Mouse (Mus musculus) heart, embryonic 15.5 days (tissue): ENCODE data around the gene Prrg1. TPM values are rescaled to one million over a fixed set of nuclear protein-coding genes. Genes with fewer than 3 reads are reported as not detected.

Experiments
- ATAC-seq: fragments of 200-750 bp; cut with Nextera tagmentation; replicated peaks from 2 replicates; pipeline ENCODE4 v1.8.0; 2017; ENCODE audit warnings: low read depth, moderate TSS enrichment; ENCODE audit not compliant: insufficient number of reproducible peaks, insufficient read depth, low FRiP score
- H3K27ac ChIP-seq: fragments of 300-500 bp; sonication (generic); 2 replicates; pipeline ENCODE4 v1.5.1; 2015; ENCODE audit warnings: mild to moderate bottlenecking, inconsistent platforms
- H3K27me3 ChIP-seq: fragments of 300-500 bp; sonication (generic); 2 replicates; pipeline ENCODE4 v1.6.1; 2015; ENCODE audit warnings: inconsistent platforms
- H3K36me3 ChIP-seq: fragments of 300-500 bp; sonication (generic); 2 replicates; pipeline ENCODE4 v1.6.1; 2015; ENCODE audit warnings: mild to moderate bottlenecking, inconsistent platforms
- H3K4me1 ChIP-seq: fragments of 300-500 bp; sonication (generic); replicated peaks from 2 replicates; pipeline ENCODE4 v1.6.1; 2015; ENCODE audit warnings: inconsistent platforms
- H3K4me2 ChIP-seq: fragments of 300-500 bp; sonication (generic); 2 replicates; pipeline ENCODE4 v1.6.1; 2015; ENCODE audit warnings: inconsistent platforms, mild to moderate bottlenecking, moderate library complexity
- H3K4me3 ChIP-seq: fragments of 300-500 bp; sonication (generic); 2 replicates; pipeline ENCODE4 v1.5.1; 2015; ENCODE audit warnings: mild to moderate bottlenecking, inconsistent platforms
- H3K9ac ChIP-seq: fragments of 300-500 bp; sonication (generic); 2 replicates; pipeline ENCODE4 v1.6.1; 2015; ENCODE audit warnings: mild to moderate bottlenecking, inconsistent platforms
- H3K9me3 ChIP-seq: fragments of 300-500 bp; sonication (generic); replicated peaks from 2 replicates; pipeline ENCODE4 v1.6.1; 2016; ENCODE audit warnings: inconsistent platforms
- WGBS: fragments of 180-500 bp; shearing (Covaris S2); methylation state at CpG from one replicate; pipeline ENCODE4 v1.1.7; 2015; ENCODE audit warnings: mixed read lengths; 5-methylcytosine and 5-hydroxymethylcytosine counted together
- polyA plus RNA-seq: library from polyadenylated mRNA; unstranded; fragments of >200 nt; fragmentation: Nextera tagmentation; extraction: Ambion mirVana; gene quantifications from 2 replicates; pipeline ENCODE4 v1.2.1, GENCODE M21; 2015

The Prrg1 gene
- polyA plus RNA-seq, result 5.6 and 5.7 TPM in 2 replicates

DNA sequence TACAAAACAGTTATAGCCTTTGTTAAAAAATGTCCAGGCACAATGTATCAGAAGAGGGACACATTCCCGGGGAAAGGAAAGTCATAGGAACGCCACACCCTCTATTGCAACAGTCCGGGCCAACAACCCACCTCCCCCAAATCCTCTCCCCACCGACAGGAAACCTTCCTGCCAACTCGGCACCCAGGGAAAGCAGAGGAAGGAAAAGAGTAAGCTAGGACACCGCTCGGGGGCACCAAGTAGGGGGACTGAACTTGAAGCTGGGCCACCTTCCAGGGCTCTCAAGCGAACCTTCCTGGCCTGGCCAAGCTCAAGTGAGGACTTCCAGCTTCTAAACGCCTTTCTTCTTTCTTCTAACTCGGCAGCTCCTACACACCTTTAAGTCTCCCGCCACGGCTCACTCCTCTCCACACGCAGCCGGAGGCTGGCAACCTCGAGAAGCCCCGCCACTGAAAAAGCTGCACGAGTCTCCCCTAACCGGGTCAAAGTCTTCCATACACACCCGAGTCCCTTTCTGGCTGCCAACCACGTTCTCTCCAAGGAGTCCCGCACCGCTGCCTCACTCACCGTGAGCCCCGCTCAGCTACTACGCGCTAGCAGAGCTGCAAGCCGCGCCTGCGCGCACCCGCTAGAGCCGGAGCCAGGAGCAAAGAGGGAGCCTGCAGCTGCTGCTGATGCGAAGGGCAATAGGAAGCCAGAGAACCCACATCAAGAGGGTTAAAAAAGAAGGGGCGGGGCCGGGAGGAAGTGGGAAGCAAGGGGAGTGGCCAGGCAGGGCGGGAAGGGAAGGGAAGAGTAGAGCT is at the start of gene Prrg1:
TSS of gene Prrg1 (minus strand) at position 695 of the 803 bp plus-strand sequence.
- peak within 1 kb of the TSS; percentile 87 for H3K27ac ChIP-seq
- ATAC-seq, result peak; percentile 89
- no peaks in the 10 kb centered on the region for H3K27me3 ChIP-seq
- WGBS, result 8% methylated on average over 36 of the region's 36 CpGs
- peak within 1 kb of the TSS; percentile 56 for H3K9ac ChIP-seq
- H3K9me3 ChIP-seq, result no peaks in the 10 kb centered on the region
- no peaks in the 10 kb centered on the region for H3K4me1 ChIP-seq
- no peaks in the 10 kb centered on the region for H3K36me3 ChIP-seq
- peak within 1 kb of the TSS; percentile 62 for H3K4me3 ChIP-seq
- H3K4me2 ChIP-seq, result peak within 1 kb of the TSS; percentile 58

DNA sequence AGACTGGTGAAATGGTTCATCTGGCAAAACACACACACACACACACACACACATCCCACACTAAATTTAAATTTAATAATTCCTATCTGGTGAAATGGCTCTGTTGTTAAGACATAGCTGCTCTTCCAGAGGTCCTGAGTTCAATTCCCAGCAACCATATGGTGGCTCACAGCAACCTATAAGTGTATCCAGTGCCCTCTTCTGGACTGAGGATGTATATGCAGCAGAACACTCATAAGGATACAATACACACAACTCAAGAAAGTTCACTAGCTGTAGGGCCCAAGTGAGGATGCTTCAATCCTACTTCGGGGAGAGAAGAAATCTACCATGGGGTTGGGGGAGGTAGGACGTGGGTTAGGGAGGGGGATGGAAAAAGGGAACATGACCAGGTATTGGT is 22.1 kb upstream of the Prrg1 start:
- no peaks in the 10 kb centered on the region for H3K9me3 ChIP-seq
- ATAC-seq, result no peak
- WGBS, result 58% methylated on average over 2 of the region's 2 CpGs

DNA sequence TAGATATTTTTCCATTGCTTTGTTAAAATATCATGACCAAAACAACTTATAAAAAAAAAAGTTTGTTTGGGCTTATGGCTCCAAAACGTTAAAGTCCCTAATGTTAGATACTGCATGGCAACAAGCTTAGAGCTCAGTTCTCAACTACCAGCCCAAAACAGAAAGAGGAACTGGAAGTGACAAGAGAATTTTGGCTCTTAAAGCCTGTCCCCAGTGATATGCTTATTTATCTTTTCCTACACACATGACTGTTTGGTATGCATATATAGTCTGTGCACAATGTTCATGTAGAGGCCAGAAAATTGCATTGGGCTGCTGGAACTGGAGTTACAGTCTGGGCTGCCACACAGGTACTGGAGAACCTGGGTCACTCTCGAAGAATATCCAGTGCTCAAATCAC is 9.4 kb upstream of the Prrg1 start:
- H3K27ac ChIP-seq, result no peak overlapping the region
- no peak overlapping the region for H3K4me2 ChIP-seq
- no peaks in the 10 kb centered on the region for H3K27me3 ChIP-seq
- no peak overlapping the region for H3K9ac ChIP-seq
- no peaks in the 10 kb centered on the region for H3K4me1 ChIP-seq
- no peaks in the 10 kb centered on the region for H3K36me3 ChIP-seq
- no peak for ATAC-seq
- 52% methylated on average over 2 of the region's 2 CpGs for WGBS
- no peaks in the 10 kb centered on the region for H3K9me3 ChIP-seq
- no peak overlapping the region for H3K4me3 ChIP-seq

More for the DNA sequence above, 22.1 kb upstream of the Prrg1 start:
- Histone ChIP-seq H3K4me2 (no peak overlapping the region), H3K9ac (no peak overlapping the region), H3K36me3 (no peaks in the 10 kb centered on the region), H3K27ac (no peak overlapping the region), H3K4me3 (no peak overlapping the region), H3K4me1 (no peaks in the 10 kb centered on the region), H3K27me3 (no peaks in the 10 kb centered on the region)

DNA sequence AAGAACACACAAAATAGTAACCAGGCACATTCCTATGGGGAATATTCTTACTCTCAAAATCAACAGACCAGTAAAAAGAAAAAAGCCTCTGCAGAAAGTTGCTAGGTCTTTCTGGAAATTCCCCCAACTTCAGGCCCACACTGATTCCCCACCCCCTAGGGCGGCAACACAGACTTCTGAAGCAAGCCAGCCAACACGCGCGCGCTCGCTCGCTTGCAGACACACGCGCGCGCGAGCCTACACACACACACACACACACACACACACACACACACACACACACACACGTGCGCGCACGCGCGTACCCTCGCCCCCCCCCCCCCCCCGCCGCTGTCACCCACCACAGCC is 868 bp downstream of the Prrg1 start:
- peak overlapping the region; percentile 58 for H3K4me2 ChIP-seq
- no peaks in the 10 kb centered on the region for H3K27me3 ChIP-seq
- 42% methylated on average over 6 of the region's 21 CpGs for WGBS
- H3K36me3 ChIP-seq, result no peaks in the 10 kb centered on the region
- H3K9me3 ChIP-seq, result no peaks in the 10 kb centered on the region
- H3K27ac ChIP-seq, result peak overlapping the region; percentile 87
- peak; percentile 66 for ATAC-seq
- no peaks in the 10 kb centered on the region for H3K4me1 ChIP-seq
- H3K9ac ChIP-seq, result peak overlapping the region; percentile 56; the same call in 1 of the 2 replicates
- H3K4me3 ChIP-seq, result peak overlapping the region; percentile 62

DNA sequence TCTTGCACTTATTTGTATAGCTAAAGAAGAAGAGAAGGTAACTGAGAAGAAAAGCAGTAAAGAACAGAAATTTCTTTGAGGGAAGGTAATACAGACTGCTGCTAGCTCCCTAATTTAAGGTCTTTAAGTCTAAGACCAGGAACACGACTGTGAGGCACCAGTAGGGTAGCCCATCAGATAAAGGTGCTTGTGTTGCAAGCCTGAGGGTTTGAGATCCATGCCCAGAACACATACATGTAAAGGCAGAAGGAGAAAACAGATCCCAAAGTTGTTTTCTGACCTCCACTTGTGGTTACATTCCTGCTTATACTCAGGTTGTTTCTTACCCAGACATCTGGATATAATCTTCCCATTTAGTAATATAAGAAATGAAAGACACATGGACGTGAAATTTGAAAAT is 20.2 kb downstream of the Prrg1 start:
- Histone ChIP-seq H3K9ac (no peak overlapping the region), H3K4me3 (no peak overlapping the region), H3K9me3 (no peaks in the 10 kb centered on the region), H3K27me3 (no peaks in the 10 kb centered on the region), H3K4me1 (no peaks in the 10 kb centered on the region), H3K4me2 (no peak overlapping the region), H3K27ac (no peak overlapping the region), H3K36me3 (no peaks in the 10 kb centered on the region)
- no peak for ATAC-seq
- 37% methylated on average over 2 of the region's 2 CpGs for WGBS

DNA sequence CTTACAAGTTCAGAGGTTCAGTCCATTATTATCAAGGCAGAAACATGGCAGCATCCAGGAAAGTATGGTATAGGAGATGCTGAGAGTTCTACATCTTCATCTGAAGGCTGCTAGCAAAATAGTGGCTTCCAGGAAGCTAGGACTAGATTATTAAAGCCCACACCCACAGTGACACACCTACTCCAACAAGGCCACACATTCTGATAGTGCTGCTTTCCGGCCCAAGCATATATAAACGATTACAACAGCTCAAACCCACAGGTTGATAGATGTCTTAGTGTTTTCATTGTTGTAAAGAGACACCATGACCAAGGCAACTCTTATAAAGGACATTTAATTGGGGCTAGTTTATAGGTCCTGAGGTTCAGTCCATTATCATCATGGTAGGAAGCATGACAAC is 30.3 kb downstream of the Prrg1 start:
- Histone ChIP-seq H3K27ac (no peak overlapping the region), H3K9ac (no peak overlapping the region), H3K36me3 (no peaks in the 10 kb centered on the region), H3K27me3 (no peaks in the 10 kb centered on the region), H3K4me1 (no peaks in the 10 kb centered on the region), H3K9me3 (no peaks in the 10 kb centered on the region), H3K4me2 (no peak overlapping the region), H3K4me3 (no peak overlapping the region)
- WGBS, result 76% methylated on average over 2 of the region's 2 CpGs
- no peak for ATAC-seq

DNA sequence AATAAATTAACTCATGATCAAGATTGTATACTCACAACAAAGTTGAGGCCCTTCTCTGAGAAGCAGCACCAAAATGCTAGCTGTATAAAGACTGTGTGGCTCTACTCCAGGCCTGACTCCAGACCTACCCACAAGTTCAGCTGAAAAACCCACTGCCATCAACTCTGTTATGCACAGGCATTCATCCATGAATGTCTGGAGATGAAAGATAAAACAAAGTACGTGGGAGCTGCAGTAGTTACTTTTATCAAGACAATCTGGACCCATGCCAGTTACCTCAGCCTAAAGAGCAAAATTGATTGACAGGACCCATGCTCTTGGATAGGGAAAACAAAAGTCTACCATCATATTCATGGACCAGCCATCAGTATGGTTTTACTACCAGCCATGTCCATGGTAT is 31.0 kb downstream of the Prrg1 start:
- H3K9me3 ChIP-seq, result no peaks in the 10 kb centered on the region
- WGBS, result 38% methylated on average over 1 of the region's 1 CpGs

DNA sequence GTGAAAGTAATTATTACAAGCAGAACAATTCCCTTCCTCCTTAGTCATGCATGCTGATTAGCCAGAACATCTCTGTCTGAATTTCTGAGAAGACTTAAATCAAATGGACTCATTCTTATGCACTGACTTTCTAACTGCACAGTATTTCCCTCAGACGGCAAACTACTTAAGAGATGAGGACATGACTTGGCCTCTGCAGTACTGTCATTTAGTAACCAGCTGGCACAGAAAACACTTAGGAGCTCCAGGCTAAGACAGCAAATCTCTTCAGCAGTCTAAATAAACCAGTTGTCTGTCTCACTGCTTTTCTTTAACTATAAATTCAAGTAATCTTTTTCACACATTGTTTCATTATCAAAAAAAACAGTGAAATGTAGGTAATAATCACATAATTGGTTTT is 36.0 kb downstream of the Prrg1 start:
- no peaks in the 10 kb centered on the region for H3K36me3 ChIP-seq
- no peaks in the 10 kb centered on the region for H3K9me3 ChIP-seq
- H3K27ac ChIP-seq, result no peak overlapping the region
- no peaks in the 10 kb centered on the region for H3K27me3 ChIP-seq
- no peak overlapping the region for H3K9ac ChIP-seq
- H3K4me3 ChIP-seq, result no peak overlapping the region
- 56% methylated on average over 1 of the region's 1 CpGs for WGBS
- H3K4me2 ChIP-seq, result no peak overlapping the region
- no peak for ATAC-seq
- H3K4me1 ChIP-seq, result no peaks in the 10 kb centered on the region

More for the DNA sequence above, 31.0 kb downstream of the Prrg1 start:
- H3K4me1 ChIP-seq, result no peaks in the 10 kb centered on the region
- no peak overlapping the region for H3K4me3 ChIP-seq
- no peak for ATAC-seq
- H3K4me2 ChIP-seq, result no peak overlapping the region
- no peaks in the 10 kb centered on the region for H3K36me3 ChIP-seq
- no peak overlapping the region for H3K9ac ChIP-seq
- no peak overlapping the region for H3K27ac ChIP-seq
- H3K27me3 ChIP-seq, result no peaks in the 10 kb centered on the region

DNA sequence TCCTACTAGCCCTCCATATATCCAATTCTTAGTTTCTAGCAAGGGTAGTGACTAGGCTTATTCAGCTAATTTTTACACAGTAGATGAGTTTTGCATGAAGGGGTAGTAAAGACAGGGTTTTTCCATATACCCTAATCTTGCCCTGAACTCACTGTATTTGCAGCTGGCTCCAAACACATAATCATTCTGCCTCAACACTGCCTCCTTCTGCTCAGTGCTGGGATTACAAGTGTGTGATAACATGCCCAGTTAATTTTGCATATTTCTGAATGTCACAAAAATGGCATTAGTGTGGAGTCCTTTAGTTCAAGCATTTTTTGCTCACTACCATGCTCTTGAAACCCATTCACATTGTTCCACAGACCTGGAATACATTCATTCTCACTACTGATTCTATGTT is 44.0 kb downstream of the Prrg1 start:
- ATAC-seq, result no peak
- H3K27me3 ChIP-seq, result no peaks in the 10 kb centered on the region

DNA sequence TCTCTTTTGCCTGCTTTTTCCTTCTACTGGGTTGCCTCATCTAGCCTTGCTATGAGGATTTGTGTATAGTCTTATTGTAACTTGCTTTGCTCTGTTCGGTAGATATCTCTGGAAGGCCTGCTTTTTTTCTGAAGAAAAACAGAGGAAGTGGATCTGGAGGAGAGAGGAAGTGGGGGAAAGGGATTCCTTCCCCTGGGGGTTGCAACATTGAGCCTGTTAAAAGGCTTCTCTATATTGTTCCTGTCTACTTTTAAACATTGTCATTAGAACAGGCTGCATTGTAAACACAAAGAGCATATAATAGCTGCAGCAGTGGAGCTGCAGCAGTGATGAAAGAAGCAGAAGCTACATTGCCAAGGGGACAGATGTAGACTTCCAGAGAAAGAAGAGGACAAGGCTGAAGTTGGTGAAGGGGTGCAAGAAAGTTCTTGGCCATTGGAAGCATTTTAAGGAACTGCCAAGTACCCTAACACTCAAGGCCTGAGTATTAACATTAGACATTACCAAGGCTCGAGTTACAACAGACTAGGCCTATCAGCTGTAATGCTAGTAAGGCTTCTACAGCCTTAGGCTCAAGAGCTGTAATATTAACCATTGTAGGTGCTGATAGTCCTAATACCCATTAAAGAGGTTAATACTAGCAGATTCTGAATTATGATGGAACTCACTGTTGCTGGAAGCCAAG is 44.9 kb downstream of the Prrg1 start:
- Histone ChIP-seq H3K4me3 (no peak overlapping the region), H3K36me3 (no peaks in the 10 kb centered on the region), H3K4me1 (no peaks in the 10 kb centered on the region), H3K4me2 (no peak overlapping the region), H3K9ac (no peak overlapping the region), H3K27me3 (no peaks in the 10 kb centered on the region), H3K9me3 (no peaks in the 10 kb centered on the region), H3K27ac (no peak overlapping the region)
- no peak for ATAC-seq
- 51% methylated on average over 2 of the region's 2 CpGs for WGBS

More for the DNA sequence above, 44.0 kb downstream of the Prrg1 start:
- H3K4me3 ChIP-seq, result no peak overlapping the region
- no peaks in the 10 kb centered on the region for H3K36me3 ChIP-seq
- H3K27ac ChIP-seq, result no peak overlapping the region
- H3K9ac ChIP-seq, result no peak overlapping the region
- no peak overlapping the region for H3K4me2 ChIP-seq
- no peaks in the 10 kb centered on the region for H3K9me3 ChIP-seq
- no peaks in the 10 kb centered on the region for H3K4me1 ChIP-seq

DNA sequence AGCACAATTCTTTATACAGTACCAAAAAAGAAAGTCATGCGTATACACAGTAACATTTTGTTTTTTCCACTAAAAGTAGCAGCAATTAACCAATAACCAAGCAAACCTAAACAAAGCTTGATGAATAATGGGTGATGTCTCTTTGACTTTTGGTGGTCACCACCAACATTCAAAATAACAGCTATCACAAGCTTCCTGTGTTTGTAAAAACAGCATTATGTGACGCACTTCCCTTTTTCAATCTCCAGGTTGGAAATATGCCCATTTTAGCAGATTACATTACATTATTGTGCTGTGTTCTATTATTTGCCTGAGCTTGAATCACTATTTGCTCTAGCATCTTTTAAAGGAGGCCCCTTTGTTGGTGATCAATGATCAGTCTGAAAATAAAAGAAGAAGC is 65.4 kb downstream of the Prrg1 start:
- Histone ChIP-seq H3K9me3 (no peaks in the 10 kb centered on the region), H3K4me1 (no peaks in the 10 kb centered on the region), H3K27me3 (no peaks in the 10 kb centered on the region), H3K4me2 (no peak overlapping the region), H3K36me3 (no peaks in the 10 kb centered on the region), H3K27ac (no peak overlapping the region), H3K4me3 (no peak overlapping the region), H3K9ac (no peak overlapping the region)
- 75% methylated on average over 2 of the region's 2 CpGs for WGBS
- no peak for ATAC-seq

DNA sequence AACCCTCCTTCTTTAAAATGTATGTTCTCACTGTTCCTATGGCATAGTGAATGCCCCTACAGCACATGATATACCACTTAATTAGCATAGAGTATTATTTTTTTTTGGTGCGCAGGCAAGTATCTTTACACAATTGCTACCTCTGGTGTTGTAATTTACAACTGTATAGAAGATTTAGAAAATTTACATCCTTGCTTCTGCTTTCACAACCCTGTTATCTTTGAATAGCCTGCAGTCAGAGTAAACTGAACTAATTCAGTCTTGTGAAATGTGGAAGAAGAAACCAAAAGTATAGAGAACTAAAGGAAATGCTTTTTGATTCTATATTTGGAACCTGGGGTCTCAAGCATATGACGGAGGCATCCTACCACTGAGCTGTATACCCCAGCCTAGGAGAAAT is 100.7 kb downstream of the Prrg1 start:
- Histone ChIP-seq H3K27ac (no peak overlapping the region), H3K4me1 (no peaks in the 10 kb centered on the region), H3K4me3 (no peak overlapping the region), H3K4me2 (no peak overlapping the region), H3K9ac (no peak overlapping the region), H3K9me3 (no peaks in the 10 kb centered on the region), H3K36me3 (no peaks in the 10 kb centered on the region), H3K27me3 (no peaks in the 10 kb centered on the region)
- ATAC-seq, result no peak
- 89% methylated on average over 2 of the region's 2 CpGs for WGBS
